Mouse (Mus musculus): Measurements from ENCODE around the gene Acy3.
A peak's percentile ranks its signal among the peaks of the same experiment; 100 is the strongest.
"Not testable (repeated sequence)": the region's sequence is repeated elsewhere in the genome, so short reads cannot be mapped to it uniquely, and the experiment has no call there.

The Acy3 gene

GRCm38 (mm10) chr19:3974608-3975007, 11.8 kb upstream of the Acy3 start:
- DNase-seq (ENCODE audit: low read depth) = not testable (repeated sequence)

DNA sequence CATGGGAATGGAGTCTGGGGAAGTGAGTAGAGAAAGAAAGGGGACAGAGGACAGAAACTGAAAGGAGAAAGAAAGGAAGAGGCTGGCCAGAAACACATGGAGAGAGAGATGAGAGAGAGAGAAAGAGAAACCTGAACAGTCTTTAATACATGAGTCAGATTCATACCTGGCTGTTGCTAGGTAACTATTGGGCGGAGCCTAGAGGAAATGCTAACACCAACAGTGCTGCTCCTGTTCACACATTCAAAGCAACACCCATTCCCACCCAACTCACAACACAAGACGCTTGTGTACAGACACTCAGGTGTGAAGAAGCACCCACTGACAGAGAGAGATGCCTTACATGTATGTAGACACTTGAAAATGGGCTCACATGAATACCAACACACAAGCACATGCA, 10.5 kb upstream of the Acy3 start:
- no peak for DNase-seq (ENCODE audit: low read depth)

DNA sequence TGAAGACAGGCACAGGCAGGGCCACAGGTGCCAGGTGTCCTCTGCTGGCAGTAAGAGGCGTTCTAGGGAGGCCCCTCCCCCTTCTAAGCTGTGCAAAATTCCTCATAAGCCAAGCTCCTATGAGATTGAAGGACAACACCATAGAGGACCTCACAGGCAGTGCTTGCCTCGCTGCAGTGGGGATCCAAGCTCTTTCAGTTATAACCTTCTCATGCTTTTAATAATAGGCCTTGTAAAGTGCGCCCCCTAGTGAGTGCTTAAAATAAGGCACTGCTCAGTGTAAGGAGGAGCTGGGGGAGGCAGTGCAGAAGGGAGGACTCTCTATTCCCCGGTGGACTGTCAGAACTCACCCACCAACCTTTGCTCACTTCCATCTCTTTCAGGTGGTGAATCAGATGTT, 6.1 kb upstream of the Acy3 start:
- DNase-seq (ENCODE audit: low read depth) = peak; percentile 33

DNA sequence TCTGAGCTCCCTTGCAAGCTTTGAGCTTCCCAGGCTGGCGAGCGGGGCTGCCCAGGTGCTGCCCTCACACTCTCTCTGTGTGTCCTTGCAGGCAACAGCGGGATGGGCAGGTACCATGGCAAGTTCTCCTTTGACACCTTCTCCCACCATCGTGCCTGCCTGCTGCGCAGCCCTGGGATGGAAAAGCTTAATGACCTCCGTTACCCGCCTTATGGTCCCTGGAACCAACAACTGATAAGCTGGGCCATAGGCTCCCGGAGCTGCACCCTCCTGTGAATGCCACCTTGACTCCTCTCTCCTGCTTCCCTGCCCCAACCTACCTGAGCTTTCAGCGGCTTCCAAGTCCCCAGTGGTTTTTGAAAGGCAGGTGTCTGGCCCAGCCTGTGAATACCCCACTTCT, 5.5 kb upstream of the Acy3 start:
- no peak for DNase-seq (ENCODE audit: low read depth)

DNA sequence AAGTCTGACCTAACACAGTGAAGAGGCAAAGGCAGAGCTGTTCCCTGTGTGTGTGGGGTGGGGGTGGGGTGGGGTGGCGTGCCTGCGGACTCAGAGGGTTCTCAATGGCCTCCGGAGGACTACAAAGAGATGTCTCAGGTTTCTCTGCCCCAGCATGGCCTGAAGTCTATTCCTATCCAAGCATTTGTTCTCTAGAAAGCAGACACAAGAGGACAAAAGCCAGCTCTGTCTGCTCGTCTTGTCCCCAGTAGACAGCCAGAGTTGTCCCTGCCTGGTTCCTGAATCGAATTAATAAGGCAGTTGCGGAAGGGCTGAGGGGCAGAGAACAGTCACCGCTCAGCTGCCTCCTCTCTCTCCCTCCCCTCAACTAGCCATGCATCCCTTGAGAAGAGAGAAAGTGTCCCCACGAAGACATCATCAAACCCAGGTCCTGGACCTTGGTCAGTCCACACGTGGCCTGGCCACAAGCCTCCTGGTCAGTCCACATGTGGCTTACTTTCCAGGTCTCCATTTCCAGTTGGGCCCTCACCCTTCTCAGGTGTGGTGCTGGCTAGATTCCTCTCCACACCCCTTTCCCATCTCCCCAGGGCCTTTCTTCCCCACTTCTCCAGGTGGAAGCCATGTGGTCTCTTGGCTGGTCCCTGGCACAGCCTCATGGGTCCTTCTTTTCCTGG, 2.7 kb upstream of the Acy3 start:
- no peak for DNase-seq (ENCODE audit: low read depth)

- DNase-seq (ENCODE audit: low read depth) = no peak
Observed at GRCm38 (mm10) chr19:3985261-3985681, 1.1 kb upstream of the Acy3 start.

DNA sequence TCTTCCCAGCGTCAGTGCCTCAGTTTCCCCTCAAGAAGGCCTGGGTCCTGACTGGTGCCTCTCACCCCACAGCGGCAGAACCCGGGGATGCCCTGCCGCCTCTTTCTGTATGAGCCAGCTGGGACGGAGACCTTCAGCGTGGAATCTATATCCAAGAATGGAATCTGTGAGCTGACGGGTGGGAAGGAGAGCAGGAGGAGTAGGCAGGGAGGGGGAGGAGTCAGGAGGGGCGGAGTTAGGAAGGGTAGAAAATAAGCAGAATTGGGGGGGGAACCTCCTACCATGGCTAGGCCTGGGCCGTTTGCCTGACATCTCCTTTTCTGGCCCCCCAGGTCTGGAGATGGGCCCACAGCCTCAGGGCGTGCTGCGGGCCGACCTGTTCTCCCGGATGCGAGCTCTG, 1.7 kb downstream of the Acy3 start:
- DNase-seq (ENCODE audit: low read depth) = no peak

DNA sequence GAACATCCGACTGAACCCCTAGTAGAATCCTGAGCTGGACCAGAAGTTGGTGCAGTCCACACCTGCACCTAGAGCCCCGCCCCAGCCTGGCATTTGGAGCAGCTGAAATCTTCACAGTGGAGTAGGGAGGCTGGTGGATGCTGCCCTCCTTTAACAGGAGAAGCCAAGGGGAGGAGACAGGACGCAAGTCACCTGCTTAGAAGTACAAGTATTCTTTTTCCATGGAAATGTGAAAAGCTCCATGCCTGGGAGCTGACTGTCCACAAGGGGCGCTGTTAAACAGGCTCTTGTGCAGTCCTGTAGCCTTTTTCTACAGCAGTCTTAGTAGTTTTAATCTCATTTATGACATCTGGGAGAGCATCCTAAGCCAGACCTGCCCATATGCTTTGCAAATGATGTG, 2.4 kb downstream of the Acy3 start:
- DNase-seq (ENCODE audit: low read depth) = no peak

- no peak for DNase-seq (ENCODE audit: low read depth)
Observed at GRCm38 (mm10) chr19:3990804-3991203, 4.4 kb downstream of the Acy3 start.

- DNase-seq (ENCODE audit: low read depth) = no peak
Observed at GRCm38 (mm10) chr19:3991562-3991961, 5.2 kb downstream of the Acy3 start.

DNA sequence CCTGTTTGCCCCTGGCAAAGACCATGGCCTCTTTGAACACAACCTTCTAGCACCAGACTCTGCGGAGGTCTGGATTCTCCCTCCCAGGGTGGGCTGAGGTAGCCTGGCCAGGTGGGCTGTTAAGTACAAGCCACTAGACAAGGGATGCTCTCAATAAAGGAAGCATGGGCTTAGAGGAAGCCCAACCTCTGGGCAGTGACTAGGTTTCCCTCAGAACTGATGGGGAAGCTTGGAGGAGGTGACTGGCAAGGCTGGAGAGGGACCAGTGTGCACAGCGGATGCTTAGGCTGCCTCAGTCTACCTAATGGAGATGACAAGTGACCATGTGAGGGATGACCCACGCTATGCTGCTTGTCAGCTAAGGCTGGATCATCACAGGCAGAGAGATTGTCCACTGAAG, 5.6 kb downstream of the Acy3 start:
- DNase-seq (ENCODE audit: low read depth) = no peak

DNA sequence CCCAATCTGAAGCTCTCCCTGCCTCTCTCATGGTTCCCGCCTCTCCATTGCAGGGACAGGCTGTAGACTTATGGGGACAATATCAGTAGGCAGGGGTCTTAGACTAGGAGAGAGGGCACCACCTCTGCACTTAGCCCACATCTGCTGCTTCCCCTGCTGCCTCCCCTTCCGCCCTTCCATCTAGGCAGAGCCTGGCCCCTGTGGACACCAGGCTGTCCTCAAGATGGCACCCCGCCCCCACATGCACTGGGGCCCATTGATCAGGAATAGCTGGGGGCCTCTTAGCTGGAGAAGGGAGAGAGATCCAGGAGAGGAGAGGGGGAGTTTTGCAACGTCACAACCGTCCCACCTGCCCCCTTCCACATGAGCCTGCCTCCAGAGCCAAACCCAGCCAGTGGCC, 6.0 kb downstream of the Acy3 start, which contains the start of gene Tbx10:
Tbx10 (plus strand) TSS at position 337 of the 400 bp plus-strand sequence.
- no peak for DNase-seq (ENCODE audit: low read depth)

DNA sequence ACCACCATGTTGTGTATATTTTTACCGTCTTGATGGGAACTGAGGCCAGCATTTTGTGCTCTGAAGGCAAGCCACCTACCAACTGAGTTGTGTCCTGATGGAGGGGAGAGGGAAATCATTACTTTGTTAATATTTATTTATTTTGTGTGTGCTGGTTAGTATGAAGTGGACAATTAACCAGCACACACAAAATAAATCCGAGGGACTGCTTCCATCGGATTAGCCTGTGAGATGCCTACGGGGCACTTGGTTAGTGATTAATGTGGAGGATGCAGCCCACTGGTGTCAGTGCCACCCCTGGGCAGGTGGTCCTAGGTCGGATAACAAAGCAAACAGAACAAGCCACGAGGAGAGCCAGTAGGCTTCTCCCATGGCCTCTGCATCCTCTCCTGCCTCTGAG, 8.6 kb downstream of the Acy3 start:
- no peak for DNase-seq (ENCODE audit: low read depth)

DNA sequence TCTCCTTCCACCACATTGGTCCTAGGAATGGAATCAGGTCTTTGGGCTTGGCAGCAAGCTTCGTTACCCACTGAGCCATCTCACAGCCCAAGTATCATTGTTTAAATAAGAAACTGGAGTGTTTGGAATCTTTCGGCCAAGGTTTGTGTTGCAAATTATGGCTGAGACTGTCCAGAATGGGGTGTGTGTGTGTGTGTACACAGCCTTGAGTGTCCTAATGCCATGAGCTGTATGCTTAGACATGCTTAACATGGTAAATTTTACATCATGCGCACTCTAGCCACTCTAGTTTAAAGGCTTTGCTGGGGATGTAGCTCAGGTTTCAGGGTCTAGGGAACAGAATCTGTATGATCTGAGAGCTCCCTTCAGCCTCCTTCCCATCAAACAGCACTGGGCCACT, 9.1 kb downstream of the Acy3 start:
- DNase-seq (ENCODE audit: low read depth) = no peak

- no peak for DNase-seq (ENCODE audit: low read depth)
Observed at GRCm38 (mm10) chr19:3996106-3996505, 9.7 kb downstream of the Acy3 start.

- no peak for DNase-seq (ENCODE audit: low read depth)
Observed at GRCm38 (mm10) chr19:3996747-3997146, 10.4 kb downstream of the Acy3 start.

GRCm38 (mm10) chr19:3997231-3997630, 10.9 kb downstream of the Acy3 start:
- DNase-seq (ENCODE audit: low read depth) = no peak

DNA sequence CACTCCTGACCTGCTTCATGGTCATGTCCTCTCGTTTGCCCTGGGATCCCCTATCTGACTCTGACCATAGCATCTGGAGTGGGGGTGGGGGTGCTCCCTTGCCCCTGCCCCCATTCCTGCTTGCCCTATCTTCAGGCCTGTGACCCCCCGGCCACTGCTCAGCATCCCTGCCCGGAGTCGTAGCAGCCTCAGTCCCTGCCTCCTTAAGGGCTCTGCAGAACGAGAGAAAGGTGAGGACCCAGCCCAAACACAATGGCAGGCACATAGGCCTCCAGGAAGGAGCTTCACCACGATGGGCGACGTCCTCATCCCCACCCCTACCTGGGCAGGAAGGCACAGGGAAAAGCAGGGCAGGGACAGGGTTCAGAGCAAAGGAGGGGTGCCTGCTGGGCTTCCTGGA, 12.0 kb downstream of the Acy3 start:
- DNase-seq (ENCODE audit: low read depth) = no peak

DNA sequence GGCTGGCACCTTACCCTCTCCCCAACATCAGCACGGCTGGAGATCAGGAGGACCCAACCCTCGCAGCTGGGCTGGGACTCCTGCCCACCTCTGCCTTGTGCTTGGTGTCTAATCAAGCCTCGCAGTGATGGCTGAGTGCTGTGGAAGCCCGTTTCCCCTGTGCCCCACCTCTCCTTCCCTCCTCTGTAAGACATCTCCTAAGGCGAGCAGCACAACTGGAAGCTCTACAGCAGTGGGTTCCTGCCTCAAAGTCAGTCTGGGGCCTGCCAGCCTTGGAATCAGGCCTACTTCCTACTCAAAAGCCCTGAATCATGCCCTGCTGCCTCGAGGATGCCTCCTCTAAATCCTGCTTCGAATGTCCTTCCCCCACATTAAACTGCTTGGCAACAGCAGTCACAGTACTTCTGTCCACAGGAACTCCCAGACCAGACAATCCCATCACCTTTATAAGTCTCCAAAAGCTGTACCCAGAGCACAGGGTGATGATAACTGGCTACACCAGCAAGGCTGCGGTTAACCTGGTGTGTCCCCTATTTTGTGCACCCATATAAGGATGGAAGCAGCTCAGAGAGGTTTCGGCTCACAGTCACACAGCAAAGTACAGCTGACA, 12.9 kb downstream of the Acy3 start:
- no peak for DNase-seq (ENCODE audit: low read depth)

- DNase-seq (ENCODE audit: low read depth) = peak; percentile 96
Observed at GRCm38 (mm10) chr19:4000119-4000900, 13.9 kb downstream of the Acy3 start, which contains the start of the genes Nudt8 and Gm49405. Gene Nudt8, plus strand, starts transcription at chr19:4000580. Gene Gm49405, plus strand, starts transcription at chr19:4000626.

GRCm38 (mm10) chr19:4000949-4001525, 14.7 kb downstream of the Acy3 start:
- no peak for DNase-seq (ENCODE audit: low read depth)

DNA sequence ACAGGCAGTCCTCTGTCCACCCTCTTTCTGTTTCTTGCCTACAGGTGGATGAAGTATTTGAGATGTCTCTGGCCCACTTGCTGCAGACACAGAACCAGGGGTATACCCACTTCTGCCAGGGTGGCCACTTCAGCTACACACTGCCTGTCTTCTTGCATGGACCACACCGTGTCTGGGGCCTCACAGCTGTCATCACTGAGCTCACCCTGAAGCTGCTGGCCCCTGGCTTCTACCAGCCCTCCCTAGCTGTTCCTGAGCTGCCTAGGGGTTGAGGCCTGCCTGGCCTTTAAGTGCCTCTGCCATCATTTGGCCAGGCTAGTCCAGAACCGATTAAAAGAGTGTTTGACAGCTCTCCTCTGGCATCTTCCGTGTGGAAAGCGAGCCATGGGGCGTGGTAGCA, 15.4 kb downstream of the Acy3 start:
- no peak for DNase-seq (ENCODE audit: low read depth)

- DNase-seq (ENCODE audit: low read depth) = no peak
Observed at GRCm38 (mm10) chr19:4003112-4003511, 16.7 kb downstream of the Acy3 start, which contains the start of gene Doc2g. Gene Doc2g, plus strand, starts transcription at chr19:4003313.
